Mouse (Mus musculus) midbrain, embryonic 15.5 days (tissue): ENCODE measurements at regions not wholly inside any gene's neighbourhood (a gene's known extent, or its start where the extent isn't known, plus 50 kb on each side); places are given as distances from the start of the nearest gene placed in this dataset.

Source experiments
- ATAC-seq: fragments of 200-750 bp; cut with Nextera tagmentation; replicated peaks from 2 replicates; pipeline ENCODE4 v1.8.0; 2017; ENCODE audit warnings: moderate TSS enrichment
- H3K27ac ChIP-seq: fragments of 300-500 bp; sonication (generic); 2 replicates; pipeline ENCODE4 v1.5.1; 2015; ENCODE audit warnings: mild to moderate bottlenecking, inconsistent platforms
- H3K27me3 ChIP-seq: fragments of 300-500 bp; sonication (generic); replicated peaks from 2 replicates; pipeline ENCODE4 v1.6.1; 2015; ENCODE audit warnings: inconsistent platforms
- H3K36me3 ChIP-seq: fragments of 300-500 bp; sonication (generic); replicated peaks from 2 replicates; pipeline ENCODE4 v1.6.1; 2015; ENCODE audit warnings: inconsistent platforms
- H3K4me1 ChIP-seq: fragments of 300-500 bp; sonication (generic); 2 replicates; pipeline ENCODE4 v1.6.1; 2015; ENCODE audit warnings: inconsistent platforms
- H3K4me2 ChIP-seq: fragments of 300-500 bp; sonication (generic); 2 replicates; pipeline ENCODE4 v1.6.1; 2015; ENCODE audit warnings: inconsistent platforms, mild to moderate bottlenecking, moderate library complexity
- H3K4me3 ChIP-seq: fragments of 300-500 bp; sonication (generic); 2 replicates; pipeline ENCODE4 v1.5.1; 2015; ENCODE audit warnings: mild to moderate bottlenecking, inconsistent platforms
- H3K9ac ChIP-seq: fragments of 300-500 bp; sonication (generic); 2 replicates; pipeline ENCODE4 v1.6.1; 2015; ENCODE audit warnings: mild to moderate bottlenecking, inconsistent platforms
- H3K9me3 ChIP-seq: fragments of 300-500 bp; sonication (generic); 2 replicates; pipeline ENCODE4 v1.6.1; 2016; ENCODE audit warnings: inconsistent platforms
- WGBS: fragments of 180-500 bp; shearing (Covaris S2); methylation state at CpG from one replicate; pipeline ENCODE4 v1.1.7; 2015; ENCODE audit warnings: mixed read lengths; 5-methylcytosine and 5-hydroxymethylcytosine counted together

DNA sequence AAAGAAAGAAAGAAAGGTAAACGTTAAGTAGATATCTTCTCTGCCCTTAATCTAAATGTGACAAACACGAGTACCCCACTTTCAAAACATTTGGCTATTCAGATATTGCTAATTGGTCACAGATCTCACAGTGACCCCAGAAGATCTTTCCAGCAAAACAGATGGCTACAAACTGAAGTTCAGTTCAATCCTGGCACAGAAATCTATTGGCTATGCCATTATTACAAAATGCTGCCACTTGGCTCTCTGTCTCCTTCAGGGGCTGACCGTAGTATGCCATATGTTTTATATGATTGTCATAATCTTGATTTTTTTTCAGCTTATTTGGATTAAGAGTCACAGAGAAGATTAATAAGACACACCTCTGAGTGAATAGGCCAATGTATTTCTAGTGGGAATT is 873.2 kb downstream of the Slc22a22 start:
- Histone ChIP-seq H3K4me3 (no peak overlapping the region), H3K27me3 (no peaks in the 10 kb centered on the region), H3K27ac (no peak overlapping the region), H3K36me3 (no peaks in the 10 kb centered on the region), H3K9ac (no peak overlapping the region), H3K4me1 (no peaks in the 10 kb centered on the region), H3K4me2 (no peak overlapping the region), H3K9me3 (no peaks in the 10 kb centered on the region)
- WGBS = 89% methylated on average over 3 of the region's 3 CpGs
- no peak for ATAC-seq

DNA sequence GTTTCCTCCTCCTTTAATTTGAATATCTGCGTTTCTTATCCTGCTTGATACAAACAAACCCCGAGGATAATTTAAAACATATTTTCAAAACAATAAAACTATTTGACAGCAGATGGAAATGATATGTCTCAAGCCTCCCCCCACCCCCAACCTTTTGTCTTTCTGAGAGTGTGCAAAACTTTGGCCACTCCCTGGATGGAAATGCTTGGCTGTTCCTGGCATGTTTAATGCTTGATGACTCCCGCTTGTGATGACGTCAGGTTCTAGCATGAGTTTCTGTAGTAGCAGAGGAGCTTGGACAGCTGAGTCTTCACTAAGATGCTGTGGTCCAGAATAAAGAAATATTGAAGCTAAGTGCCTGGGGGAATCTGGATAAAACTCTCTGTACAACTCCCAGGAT is 884.8 kb downstream of the Slc22a22 start:
- Histone ChIP-seq H3K27ac (no peak overlapping the region), H3K4me3 (no peak overlapping the region), H3K4me1 (no peaks in the 10 kb centered on the region), H3K9ac (no peak overlapping the region), H3K9me3 (no peaks in the 10 kb centered on the region), H3K36me3 (no peaks in the 10 kb centered on the region), H3K27me3 (no peaks in the 10 kb centered on the region), H3K4me2 (no peak overlapping the region)
- WGBS = 87% methylated on average over 4 of the region's 4 CpGs
- no peak for ATAC-seq

DNA sequence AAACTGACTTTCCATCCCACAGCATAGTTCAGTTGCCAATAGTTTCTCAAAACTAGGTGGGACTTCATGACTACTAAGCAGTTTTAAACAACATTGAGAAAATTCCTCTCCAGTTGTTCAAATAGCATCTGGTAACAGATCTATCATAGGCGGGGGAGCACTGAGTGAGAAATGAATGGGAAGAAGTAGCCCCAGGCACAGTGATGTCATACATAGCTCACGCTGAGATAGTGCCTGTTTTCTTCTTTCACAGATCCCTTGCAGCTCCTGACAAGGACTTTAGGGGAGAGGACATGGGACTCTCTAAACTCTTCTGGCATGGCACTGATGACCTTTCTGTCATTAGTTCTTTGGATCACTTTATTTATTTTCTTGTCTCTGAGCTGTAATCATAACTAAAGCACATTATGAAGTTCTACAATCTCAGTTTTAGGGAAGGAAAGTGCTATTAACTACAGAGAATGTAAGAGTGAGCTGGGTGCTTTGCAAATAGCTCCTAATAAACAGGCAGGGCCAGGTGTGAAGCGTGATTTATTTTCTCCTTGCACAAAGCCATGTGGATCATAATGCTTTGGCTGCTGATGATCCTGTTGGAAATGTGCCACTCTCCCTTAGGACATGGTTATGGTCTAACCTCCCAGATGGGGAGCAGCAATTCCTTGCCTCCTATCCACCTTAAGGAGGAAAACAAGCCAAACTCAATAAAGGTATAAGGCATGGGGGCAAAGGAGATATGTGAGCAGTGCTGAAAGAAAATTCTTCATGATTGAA is 896.5 kb downstream of the Slc22a22 start:
- Histone ChIP-seq H3K9ac (no peak overlapping the region), H3K4me2 (no peak overlapping the region), H3K27me3 (no peaks in the 10 kb centered on the region), H3K4me3 (no peak overlapping the region), H3K27ac (no peak overlapping the region), H3K9me3 (no peaks in the 10 kb centered on the region), H3K4me1 (no peaks in the 10 kb centered on the region), H3K36me3 (no peaks in the 10 kb centered on the region)
- ATAC-seq = no peak
- 75% methylated on average over 3 of the region's 3 CpGs for WGBS

DNA sequence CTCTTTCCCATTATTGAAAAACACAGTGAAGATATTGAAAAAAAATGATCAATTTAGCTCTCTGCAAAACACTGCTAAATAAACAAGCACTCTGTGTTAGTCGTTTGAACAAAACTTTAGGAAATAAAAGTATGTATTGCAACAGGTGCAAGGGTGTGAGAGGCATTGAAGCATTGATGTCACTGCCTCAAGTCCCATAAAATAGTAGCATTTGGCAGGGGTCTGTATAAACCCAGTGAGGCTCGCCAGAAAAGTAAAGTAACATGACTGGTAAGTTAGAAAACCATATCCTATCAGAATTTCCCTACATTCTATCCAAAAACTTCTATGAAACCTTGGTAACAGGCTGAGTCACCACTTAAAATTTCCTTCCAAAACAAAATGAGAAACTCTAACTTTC is 914.2 kb downstream of the Slc22a22 start:
- Histone ChIP-seq H3K9ac (no peak overlapping the region), H3K27me3 (no peaks in the 10 kb centered on the region), H3K27ac (no peak overlapping the region), H3K4me3 (no peak overlapping the region), H3K4me1 (no peaks in the 10 kb centered on the region), H3K9me3 (no peaks in the 10 kb centered on the region), H3K4me2 (no peak overlapping the region), H3K36me3 (no peaks in the 10 kb centered on the region)
- no peak for ATAC-seq
- WGBS = 75% methylated on average over 2 of the region's 2 CpGs

DNA sequence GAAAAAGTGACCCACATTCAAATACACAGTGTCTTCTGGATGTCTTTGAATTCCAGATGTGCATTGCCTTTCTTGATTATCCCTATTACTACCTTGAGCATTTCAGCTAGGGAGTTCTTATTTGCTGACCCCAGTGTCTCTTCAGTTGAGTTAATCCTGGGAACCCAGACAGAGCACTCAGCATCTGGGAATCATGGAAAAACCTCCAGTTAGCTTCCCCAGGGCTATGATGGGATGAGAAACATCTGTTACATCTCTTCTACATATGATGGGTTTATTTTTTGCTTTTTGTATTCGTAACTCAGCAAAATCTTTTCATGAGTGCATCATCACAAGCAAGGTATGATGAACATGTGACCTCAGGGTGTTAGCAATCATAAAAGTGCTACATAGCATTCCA is 914.6 kb downstream of the Slc22a22 start:
- no peaks in the 10 kb centered on the region for H3K27me3 ChIP-seq
- no peak overlapping the region for H3K27ac ChIP-seq
- no peak overlapping the region for H3K9ac ChIP-seq
- 89% methylated on average over 1 of the region's 1 CpGs for WGBS
- H3K36me3 ChIP-seq = no peaks in the 10 kb centered on the region
- no peaks in the 10 kb centered on the region for H3K9me3 ChIP-seq
- no peak for ATAC-seq
- no peaks in the 10 kb centered on the region for H3K4me1 ChIP-seq
- H3K4me2 ChIP-seq = no peak overlapping the region
- H3K4me3 ChIP-seq = no peak overlapping the region

DNA sequence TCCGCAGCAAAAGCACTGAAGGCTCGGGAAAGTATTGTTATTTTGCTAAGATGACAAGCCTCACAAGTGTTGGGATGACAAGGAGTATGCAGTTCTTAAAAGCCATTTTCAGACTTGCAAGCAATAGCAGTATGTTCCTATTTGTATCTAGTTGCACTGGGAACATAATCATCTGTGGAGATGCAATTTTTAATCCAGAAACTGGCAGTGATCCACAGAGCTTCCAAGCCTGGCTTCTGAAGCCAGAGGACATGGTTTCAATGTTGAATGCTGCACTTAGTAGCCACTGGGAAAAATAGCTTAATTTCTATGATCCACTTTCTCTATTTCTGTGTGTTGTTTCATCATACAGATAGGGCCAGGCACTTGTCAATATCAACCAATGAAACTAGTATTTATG is 915.3 kb downstream of the Slc22a22 start:
- Histone ChIP-seq H3K9me3 (no peaks in the 10 kb centered on the region), H3K27me3 (no peaks in the 10 kb centered on the region), H3K4me1 (no peaks in the 10 kb centered on the region), H3K4me3 (no peak overlapping the region), H3K27ac (no peak overlapping the region), H3K9ac (no peak overlapping the region), H3K36me3 (no peaks in the 10 kb centered on the region), H3K4me2 (no peak overlapping the region)
- 91% methylated on average over 2 of the region's 2 CpGs for WGBS
- ATAC-seq = no peak

DNA sequence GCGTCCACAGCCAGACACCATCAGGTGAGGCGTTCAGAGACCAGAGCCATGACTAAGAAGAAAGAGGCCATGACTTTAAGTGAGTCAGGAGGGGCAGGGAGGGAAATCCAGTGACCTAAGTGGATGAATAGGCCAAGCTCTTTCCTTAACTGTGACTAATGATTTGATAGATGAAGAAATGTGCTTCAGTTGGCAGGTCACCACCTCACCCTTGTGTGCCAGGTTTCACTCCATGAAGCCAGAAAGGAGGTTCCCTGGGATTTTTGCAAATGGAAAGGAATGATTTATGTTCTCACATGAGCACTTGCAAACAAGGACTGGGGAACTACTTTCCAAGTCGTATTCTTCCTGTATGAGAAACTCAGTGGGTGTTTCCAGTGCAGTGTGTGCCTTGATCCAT is 923.0 kb downstream of the Slc22a22 start:
- Histone ChIP-seq H3K27me3 (no peaks in the 10 kb centered on the region), H3K9ac (no peak overlapping the region), H3K27ac (no peak overlapping the region), H3K9me3 (no peaks in the 10 kb centered on the region), H3K36me3 (no peaks in the 10 kb centered on the region), H3K4me1 (no peaks in the 10 kb centered on the region), H3K4me2 (no peak overlapping the region), H3K4me3 (no peak overlapping the region)
- WGBS = 77% methylated on average over 3 of the region's 3 CpGs
- no peak for ATAC-seq

DNA sequence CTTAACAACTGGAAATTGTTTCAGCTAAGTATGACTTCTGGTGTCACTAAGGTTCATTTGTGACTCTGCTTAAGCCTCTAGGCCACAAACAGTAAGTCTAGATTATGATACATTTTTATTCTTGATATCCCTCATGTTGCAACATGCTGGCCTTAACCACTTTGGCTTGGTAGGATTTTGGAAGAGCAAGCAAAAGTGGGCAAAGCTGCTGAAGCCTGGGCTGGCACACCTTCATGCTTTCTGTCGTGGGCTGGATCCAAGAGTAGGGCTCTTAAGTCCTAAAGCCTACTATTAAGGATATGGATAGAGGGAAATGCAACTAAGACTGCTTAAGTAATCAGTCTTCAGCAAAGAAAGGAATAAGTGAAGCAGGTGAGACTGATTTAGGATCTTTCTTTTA is 923.6 kb downstream of the Slc22a22 start:
- 83% methylated on average over 1 of the region's 1 CpGs for WGBS
- Histone ChIP-seq H3K4me2 (no peak overlapping the region), H3K9ac (no peak overlapping the region), H3K27ac (no peak overlapping the region), H3K9me3 (no peaks in the 10 kb centered on the region), H3K27me3 (no peaks in the 10 kb centered on the region), H3K4me1 (no peaks in the 10 kb centered on the region), H3K4me3 (no peak overlapping the region), H3K36me3 (no peaks in the 10 kb centered on the region)
- no peak for ATAC-seq

DNA sequence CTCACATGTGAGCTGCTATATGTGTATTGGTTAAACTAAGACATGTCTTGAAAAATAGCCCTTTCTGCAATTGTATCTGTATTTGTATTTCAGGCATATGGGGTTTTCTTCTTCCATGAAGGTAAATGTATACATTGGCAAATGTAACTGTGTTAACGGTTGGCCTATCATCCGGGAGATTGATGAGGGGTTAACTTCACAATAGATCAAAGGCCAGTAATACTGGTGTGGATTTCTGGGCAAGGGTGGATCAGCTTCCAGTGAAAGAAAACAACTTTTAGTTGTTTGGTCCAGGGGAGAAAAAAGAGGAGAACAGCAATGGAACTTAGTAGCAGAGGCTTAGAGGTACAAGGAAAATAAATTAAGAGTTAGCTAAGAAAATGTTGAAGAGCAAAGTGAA is 945.9 kb downstream of the Slc22a22 start:
- Histone ChIP-seq H3K27ac (no peak overlapping the region), H3K9ac (no peak overlapping the region), H3K4me2 (no peak overlapping the region), H3K4me3 (no peak overlapping the region), H3K36me3 (no peaks in the 10 kb centered on the region), H3K27me3 (no peaks in the 10 kb centered on the region), H3K9me3 (no peaks in the 10 kb centered on the region), H3K4me1 (no peaks in the 10 kb centered on the region)
- ATAC-seq = no peak
- WGBS = 37% methylated on average over 2 of the region's 2 CpGs

DNA sequence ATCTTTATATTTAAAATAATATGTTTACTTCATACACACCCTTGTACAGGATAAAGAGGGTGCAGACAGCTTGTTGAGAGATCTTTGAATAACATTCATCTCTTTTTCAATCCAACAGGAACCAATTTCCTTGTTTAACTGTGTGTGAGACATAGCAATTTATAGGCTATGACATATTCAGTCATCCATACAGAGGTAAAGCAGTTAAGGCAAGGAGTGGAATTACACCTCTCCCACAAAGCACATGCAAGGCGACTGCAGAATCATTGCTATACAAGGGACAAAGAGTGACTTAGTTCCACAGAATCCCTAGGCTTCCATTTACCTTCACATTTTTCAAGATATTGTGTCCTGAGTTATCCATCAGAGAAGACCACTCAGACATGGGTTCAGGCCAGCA is 959.0 kb downstream of the Slc22a22 start:
- Histone ChIP-seq H3K9me3 (no peaks in the 10 kb centered on the region), H3K9ac (no peak overlapping the region), H3K4me3 (no peak overlapping the region), H3K4me1 (no peaks in the 10 kb centered on the region), H3K4me2 (no peak overlapping the region), H3K36me3 (no peaks in the 10 kb centered on the region), H3K27me3 (no peaks in the 10 kb centered on the region), H3K27ac (no peak overlapping the region)
- ATAC-seq = no peak
- WGBS = 84% methylated on average over 1 of the region's 1 CpGs

DNA sequence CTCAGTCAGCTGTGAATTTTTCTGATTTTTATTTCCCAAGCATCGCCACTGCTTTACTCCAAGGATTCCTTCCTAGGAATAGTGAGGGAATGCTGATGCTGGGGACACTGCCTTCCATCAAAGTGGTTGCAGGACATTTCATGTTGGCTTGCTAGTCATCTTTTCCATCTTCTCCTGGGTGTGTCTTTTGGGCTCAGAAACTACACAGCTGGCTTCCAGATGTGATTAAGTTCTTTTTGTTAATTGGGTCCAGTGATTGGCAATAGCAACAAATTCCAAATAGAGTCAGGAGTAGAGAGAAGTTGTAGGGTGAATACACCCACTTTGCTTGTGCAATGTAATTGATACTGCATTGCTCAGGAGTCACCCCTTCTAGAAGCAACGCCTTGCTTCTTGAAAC is 961.3 kb downstream of the Slc22a22 start:
- no peaks in the 10 kb centered on the region for H3K4me1 ChIP-seq
- no peak overlapping the region for H3K27ac ChIP-seq
- WGBS = 92% methylated on average over 2 of the region's 2 CpGs
- H3K27me3 ChIP-seq = no peaks in the 10 kb centered on the region
- H3K9me3 ChIP-seq = no peaks in the 10 kb centered on the region
- no peak overlapping the region for H3K9ac ChIP-seq
- no peak for ATAC-seq
- H3K4me3 ChIP-seq = no peak overlapping the region
- H3K4me2 ChIP-seq = no peak overlapping the region
- no peaks in the 10 kb centered on the region for H3K36me3 ChIP-seq

DNA sequence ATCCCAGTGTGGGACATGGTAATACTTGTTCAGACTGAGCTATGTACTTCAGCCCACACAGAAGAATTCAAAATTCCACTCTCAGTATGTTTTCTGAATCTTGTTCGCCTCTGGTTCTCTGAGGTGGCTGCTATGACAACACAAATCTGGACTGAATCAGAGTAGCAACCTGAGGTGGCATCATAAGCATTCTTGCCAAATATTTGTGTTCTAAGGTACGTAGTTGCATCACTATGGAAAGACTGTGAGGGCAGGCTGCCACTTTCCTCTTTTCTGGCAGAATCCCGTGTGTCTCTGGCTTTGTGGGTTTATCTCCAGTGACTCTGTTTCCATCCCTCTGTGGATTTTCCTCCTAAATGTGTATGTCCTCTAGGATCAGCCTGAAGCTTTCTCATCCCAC is 978.7 kb downstream of the Slc22a22 start:
- Histone ChIP-seq H3K9ac (no peak overlapping the region), H3K4me1 (no peaks in the 10 kb centered on the region), H3K4me2 (no peak overlapping the region), H3K27ac (no peak overlapping the region), H3K9me3 (no peaks in the 10 kb centered on the region), H3K27me3 (no peaks in the 10 kb centered on the region), H3K36me3 (no peaks in the 10 kb centered on the region), H3K4me3 (no peak overlapping the region)
- ATAC-seq = no peak
- 80% methylated on average over 3 of the region's 3 CpGs for WGBS

DNA sequence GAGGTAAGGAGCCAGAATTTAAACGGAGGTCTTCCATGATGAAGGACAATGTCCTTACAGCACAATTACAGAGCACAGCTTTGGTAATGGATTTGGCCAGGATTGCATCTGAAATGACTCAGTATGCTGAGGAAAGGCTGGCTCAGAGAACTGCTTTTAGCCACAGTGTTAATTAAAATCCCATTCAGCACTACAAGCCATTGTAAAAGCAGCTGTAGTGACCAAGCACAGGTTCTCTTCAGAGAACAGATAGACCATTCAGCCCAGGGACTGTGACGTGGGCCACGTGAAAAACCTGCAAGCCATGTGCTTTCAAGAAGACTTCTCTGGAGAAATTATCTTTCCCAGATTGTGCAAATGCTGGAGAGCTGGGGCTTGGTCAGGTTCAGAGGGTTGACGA is 979.7 kb downstream of the Slc22a22 start:
- Histone ChIP-seq H3K27ac (no peak overlapping the region), H3K9me3 (no peaks in the 10 kb centered on the region), H3K4me2 (no peak overlapping the region), H3K9ac (no peak overlapping the region), H3K36me3 (no peaks in the 10 kb centered on the region), H3K4me1 (no peaks in the 10 kb centered on the region), H3K4me3 (no peak overlapping the region), H3K27me3 (no peaks in the 10 kb centered on the region)
- WGBS = 75% methylated on average over 4 of the region's 4 CpGs
- no peak for ATAC-seq
